Mouse (Mus musculus) ES-Bruce4 (cell line): ENCODE results near the gene Apbb2.

Experiments
- CTCF ChIP-seq: IDR thresholded peaks from one replicate; pipeline ENCODE4 v1.8.1; 2011; ENCODE audit warnings: low read depth, low read length
- POLR2A ChIP-seq: IDR thresholded peaks from one replicate; pipeline ENCODE4 v1.8.1; 2011; ENCODE audit warnings: low read length; ENCODE audit not compliant: insufficient read depth

DNA sequence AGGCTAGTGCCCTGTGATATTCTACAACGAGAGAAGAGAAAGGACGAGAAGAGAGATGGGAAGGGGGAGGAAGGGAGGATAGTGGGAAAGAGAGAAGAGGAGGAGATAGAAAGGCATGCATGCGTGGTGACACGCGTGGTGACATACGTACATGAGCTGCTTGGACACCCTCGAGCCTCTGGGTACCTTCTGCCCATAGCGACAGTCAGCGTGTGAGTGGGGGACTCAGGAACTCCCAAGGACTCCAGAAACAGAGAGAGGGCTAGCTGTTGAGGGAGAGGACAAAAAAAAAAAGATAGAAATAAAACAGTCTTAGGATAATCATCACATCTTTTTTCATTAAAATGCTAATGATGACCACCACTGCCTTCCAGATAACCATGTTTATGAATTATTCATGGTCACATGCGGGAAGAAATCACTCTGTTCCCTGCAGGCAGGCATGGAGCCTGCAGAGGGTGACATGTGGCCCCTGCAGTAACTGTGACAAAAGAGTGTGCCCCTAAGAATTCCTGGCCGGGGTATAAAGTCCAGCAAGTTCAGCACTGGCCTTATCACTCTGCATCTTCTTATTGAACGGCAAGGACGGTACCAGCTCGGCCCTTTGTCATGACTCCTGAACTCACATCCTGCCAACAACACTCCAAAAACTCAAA, 126.5 kb downstream of the Apbb2 start:
- TF ChIP-seq POLR2A (no peak), CTCF (no peak)
